Mouse (Mus musculus): ENCODE data around the gene 5730522E02Rik. TPM values are rescaled to one million over a fixed set of nuclear protein-coding genes. Genes with fewer than 3 reads are reported as not detected.

The 5730522E02Rik gene
- total RNA-seq, 2 experiments from 2014 or later = not detected

DNA sequence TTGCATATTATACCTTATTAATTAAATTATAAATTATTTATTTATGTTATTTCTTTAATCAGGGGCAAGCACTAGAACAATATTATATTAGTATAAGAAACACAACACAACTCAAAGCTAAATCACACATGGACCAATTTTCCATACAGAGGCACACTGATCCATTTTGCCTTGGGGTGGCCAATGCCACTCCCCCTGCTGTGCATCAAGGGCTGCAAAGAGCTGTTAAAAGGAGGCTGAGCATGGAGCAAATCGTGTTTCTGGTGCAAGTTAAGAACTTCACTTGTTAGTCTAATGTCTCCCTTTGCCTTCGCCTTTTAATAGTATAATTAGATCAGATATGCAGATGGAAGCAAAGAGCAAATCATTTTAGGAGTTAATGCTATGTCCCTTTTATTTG, 147.3 kb downstream of the 5730522E02Rik start:
- Histone ChIP-seq H3K27ac (no peak overlapping the region), H3K4me3 (no peak overlapping the region)
- DNase-seq = no peak
- no peak for TF ChIP-seq CTCF (IDR thresholded peaks at IDR 0.05)
- intact Hi-C loops (cut with DNase I) = no loop called here

- no peak for TF ChIP-seq CTCF (IDR thresholded peaks at IDR 0.05)
- H3K27ac ChIP-seq = no peak overlapping the region
- intact Hi-C loops (cut with DNase I) = no loop called here
- DNase-seq = no peak
- no peak overlapping the region for H3K4me3 ChIP-seq
These were observed 149.0 kb downstream of the 5730522E02Rik start for GRCm38 (mm10) chr11:26061471-26062137.

DNA sequence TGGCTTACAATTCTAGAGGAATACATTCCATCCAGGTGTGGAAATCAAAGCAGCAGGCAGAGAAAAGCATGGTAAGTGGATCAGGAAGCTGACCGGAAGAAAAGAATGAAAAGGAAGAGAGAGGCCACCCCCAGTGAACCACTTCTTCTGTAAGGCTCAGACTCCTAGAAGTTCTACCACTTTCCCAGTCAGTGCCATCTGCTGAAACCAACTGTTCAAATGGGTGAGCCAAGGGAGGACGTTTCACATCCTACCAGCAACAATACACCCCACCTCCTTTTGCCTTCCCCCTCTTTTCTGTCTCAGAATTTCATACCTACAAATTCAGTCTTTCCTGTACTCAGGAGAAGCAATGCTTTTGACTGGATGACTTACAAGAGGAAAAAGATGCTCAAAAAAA, 197.0 kb downstream of the 5730522E02Rik start:
- Histone ChIP-seq H3K27ac (no peak overlapping the region), H3K4me3 (no peak overlapping the region)
- intact Hi-C loops (cut with DNase I) = no loop called here
- DNase-seq = no peak
- no peak for TF ChIP-seq CTCF (IDR thresholded peaks at IDR 0.05)

- intact Hi-C loops (cut with DNase I) = no loop called here
- Histone ChIP-seq H3K27ac (no peak overlapping the region), H3K4me3 (no peak overlapping the region)
- TF ChIP-seq CTCF (IDR thresholded peaks at IDR 0.05) = no peak
- DNase-seq = no peak
These were observed 206.5 kb downstream of the 5730522E02Rik start for GRCm38 (mm10) chr11:26004018-26004417.

GRCm38 (mm10) chr11:25999738-26000137, 210.8 kb downstream of the 5730522E02Rik start:
- no peak for DNase-seq
- Histone ChIP-seq H3K27ac (no peak overlapping the region), H3K4me3 (no peak overlapping the region)
- no peak for TF ChIP-seq CTCF (IDR thresholded peaks at IDR 0.05)
- intact Hi-C loops (cut with DNase I) = no loop called here

DNA sequence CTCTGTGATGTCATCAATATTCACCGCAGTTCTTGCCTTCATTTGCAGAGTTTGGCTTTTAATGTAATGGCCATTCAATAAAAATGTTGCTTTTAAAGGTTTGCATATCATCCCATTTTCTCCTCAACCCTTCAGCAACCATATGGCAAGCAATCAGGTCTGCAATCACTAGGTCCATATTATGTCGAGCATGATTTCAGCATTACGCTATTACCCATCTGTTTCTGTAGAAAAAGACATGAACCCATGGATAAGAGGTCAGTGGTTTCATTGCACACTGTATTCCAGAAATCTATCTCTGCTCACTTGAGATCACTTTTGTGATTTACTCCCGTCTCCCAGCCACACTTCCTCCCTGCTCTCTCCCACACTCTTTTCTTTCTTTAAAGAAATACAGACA, 213.1 kb downstream of the 5730522E02Rik start:
- Histone ChIP-seq H3K27ac (no peak overlapping the region), H3K4me3 (no peak overlapping the region)
- TF ChIP-seq CTCF (IDR thresholded peaks at IDR 0.05) = no peak
- DNase-seq = no peak
- intact Hi-C loops (cut with DNase I) = no loop called here

DNA sequence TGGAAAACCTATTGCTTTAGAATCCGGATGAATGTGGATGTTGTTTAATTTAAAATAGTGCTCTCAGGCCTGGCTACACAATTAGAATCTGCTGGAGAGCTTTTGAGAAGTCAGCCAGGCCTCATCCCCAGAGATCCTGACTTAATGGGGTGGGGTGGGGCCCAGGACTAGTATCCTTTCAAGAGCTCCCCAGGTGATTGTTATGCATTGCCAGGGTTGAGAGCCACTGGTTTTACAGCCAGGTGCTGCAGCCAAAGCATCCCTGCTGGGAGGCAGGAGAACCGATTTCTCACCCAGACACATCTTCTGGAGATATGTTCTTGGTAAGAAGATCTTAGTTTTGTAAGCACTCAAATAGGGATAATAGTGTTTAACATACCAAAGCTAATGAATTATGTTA, 216.4 kb downstream of the 5730522E02Rik start:
- Histone ChIP-seq H3K27ac (no peak overlapping the region), H3K4me3 (no peak overlapping the region)
- TF ChIP-seq CTCF (IDR thresholded peaks at IDR 0.05) = no peak
- intact Hi-C loops (cut with DNase I) = no loop called here
- DNase-seq = no peak

DNA sequence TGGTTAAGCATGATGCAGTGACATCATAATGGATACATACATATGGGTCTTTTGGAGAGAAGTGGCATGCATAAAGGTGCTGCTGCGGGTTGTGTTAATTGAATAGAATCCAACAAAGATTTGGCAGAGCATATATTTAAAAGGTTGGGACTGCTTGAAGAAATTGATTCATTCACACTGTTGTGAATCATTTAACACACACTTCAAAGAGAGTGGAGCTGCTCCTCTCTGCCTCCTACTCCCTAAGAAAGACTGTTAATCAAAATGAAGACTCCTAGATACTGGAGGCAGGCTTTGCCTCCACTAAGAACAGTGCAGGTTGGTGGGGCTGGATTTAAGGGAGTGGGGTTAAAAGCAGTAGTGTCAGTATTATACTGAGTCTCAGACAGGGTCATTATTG, 218.3 kb downstream of the 5730522E02Rik start:
- intact Hi-C loops (cut with DNase I) = no loop called here
- no peak for DNase-seq
- no peak overlapping the region for H3K4me3 ChIP-seq
- no peak overlapping the region for H3K27ac ChIP-seq
- no peak for TF ChIP-seq CTCF (IDR thresholded peaks at IDR 0.05)

DNA sequence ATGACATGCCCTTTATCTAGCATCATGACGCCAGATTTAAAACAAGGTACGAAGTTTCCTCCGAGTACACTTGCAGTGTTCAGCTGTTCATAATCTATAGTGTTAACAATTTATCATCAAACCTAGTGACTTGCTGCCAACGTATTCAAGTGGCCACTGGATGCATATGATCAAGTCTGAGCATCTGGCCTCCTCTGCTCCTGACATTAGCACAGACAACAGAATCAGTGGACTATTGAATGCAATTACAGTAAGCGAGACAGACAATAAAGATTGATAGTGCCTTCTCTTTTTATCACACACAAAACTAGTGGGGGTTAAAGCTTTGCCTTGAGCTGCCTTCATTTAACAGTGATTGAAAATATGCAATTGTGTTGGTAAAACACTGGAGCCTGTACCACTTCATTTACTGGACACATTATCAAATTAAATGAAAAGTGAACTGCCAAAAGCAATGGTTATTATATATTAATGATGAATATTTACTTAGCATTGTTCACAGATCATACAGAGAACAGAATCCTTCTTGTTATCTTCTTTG, 231.8 kb downstream of the 5730522E02Rik start:
- Histone ChIP-seq H3K27ac (no peak overlapping the region), H3K4me3 (no peak overlapping the region)
- no peak for TF ChIP-seq CTCF (IDR thresholded peaks at IDR 0.05)
- intact Hi-C loops (cut with DNase I) = no loop called here
- no peak for DNase-seq

DNA sequence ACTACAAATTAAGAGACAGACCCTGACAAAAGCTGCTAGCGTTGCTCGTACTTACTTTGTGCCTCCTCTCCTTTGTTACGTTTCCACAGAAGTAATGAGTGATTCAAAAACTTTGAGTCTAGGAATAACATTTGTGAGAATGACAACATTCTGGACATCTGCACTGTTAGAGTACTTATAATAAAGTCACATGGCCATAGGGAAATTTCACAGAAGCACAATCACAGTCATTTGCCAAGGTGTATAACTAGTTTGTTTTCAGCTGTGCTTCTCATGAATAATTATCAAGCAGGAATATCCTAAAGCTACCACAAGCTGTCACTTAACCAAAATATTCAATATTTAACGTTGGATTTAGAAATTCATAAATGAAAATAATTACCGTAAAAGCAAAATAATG, 269.1 kb downstream of the 5730522E02Rik start:
- intact Hi-C loops (cut with DNase I) = no loop called here
- no peak for TF ChIP-seq CTCF (IDR thresholded peaks at IDR 0.05)
- no peak overlapping the region for H3K27ac ChIP-seq
- DNase-seq = no peak
- H3K4me3 ChIP-seq = no peak overlapping the region

- Histone ChIP-seq H3K4me3 (no peak overlapping the region), H3K27ac (no peak overlapping the region)
- intact Hi-C loops (cut with DNase I) = no loop called here
- no peak for TF ChIP-seq CTCF (IDR thresholded peaks at IDR 0.05)
- DNase-seq = no peak
These were observed 269.8 kb downstream of the 5730522E02Rik start for GRCm38 (mm10) chr11:25940716-25941294.

DNA sequence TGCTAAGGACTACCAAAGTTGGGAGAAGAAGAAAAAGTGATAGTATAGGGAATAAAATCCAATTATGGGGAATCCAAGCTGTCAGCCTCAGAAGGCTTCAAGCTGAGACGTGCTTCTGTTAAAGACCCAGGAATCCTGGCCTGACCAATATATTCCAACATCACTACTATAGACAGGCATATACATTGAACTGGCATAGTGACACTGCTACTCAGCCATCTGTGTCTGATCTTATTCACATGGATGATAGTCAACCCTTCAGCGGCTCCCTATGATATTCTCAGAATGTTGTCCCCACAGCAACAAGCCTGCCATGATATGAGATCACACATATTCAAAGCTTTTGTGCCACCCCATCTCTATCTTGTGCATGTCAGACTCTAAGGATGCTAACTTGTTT, 284.3 kb downstream of the 5730522E02Rik start:
- no peak for TF ChIP-seq CTCF (IDR thresholded peaks at IDR 0.05)
- no peak overlapping the region for H3K4me3 ChIP-seq
- intact Hi-C loops (cut with DNase I) = no loop called here
- no peak overlapping the region for H3K27ac ChIP-seq
- DNase-seq = no peak

DNA sequence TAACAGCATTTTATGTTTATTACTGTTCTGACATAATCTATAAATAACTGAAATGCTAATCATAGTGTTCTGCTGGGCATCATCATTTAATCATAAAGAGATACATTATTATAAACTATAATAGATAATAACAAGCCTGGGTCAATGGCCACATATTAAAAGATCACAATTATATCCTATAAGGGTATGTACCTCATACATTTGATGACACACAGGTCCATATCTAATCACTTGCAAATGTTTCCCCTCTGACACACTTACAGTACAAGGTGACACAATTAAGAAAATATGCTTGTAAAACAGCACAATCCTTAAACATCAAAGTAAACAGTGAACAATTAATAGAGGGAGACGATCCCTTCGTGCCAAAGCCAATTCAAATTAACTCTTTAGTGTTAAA, 308.2 kb downstream of the 5730522E02Rik start:
- no peak for TF ChIP-seq CTCF (IDR thresholded peaks at IDR 0.05)
- no peak overlapping the region for H3K4me3 ChIP-seq
- H3K27ac ChIP-seq = no peak overlapping the region
- no peak for DNase-seq
- intact Hi-C loops (cut with DNase I) = no loop called here

GRCm38 (mm10) chr11:25901666-25902065, 308.9 kb downstream of the 5730522E02Rik start:
- intact Hi-C loops (cut with DNase I) = no loop called here
- no peak for DNase-seq
- TF ChIP-seq CTCF (IDR thresholded peaks at IDR 0.05) = no peak
- H3K4me3 ChIP-seq = no peak overlapping the region
- no peak overlapping the region for H3K27ac ChIP-seq

Measured in gastrocnemius, adult 2 months (tissue).